Mouse (Mus musculus) heart, adult 2 months (tissue): ENCODE results near the gene Ell.

Experiments used
- CTCF ChIP-seq: fragments of 200-600 bp; IDR thresholded peaks from 2 replicates; pipeline ENCODE4 v1.8.1; 2022; ENCODE audit warnings: antibody characterized with exemption, mild to moderate bottlenecking, moderate library complexity
- EP300 ChIP-seq: fragments of 200-500 bp; IDR thresholded peaks from 2 replicates; pipeline ENCODE4 v1.6.1; 2011; ENCODE audit warnings: low read depth, low read length, control low read depth; ENCODE audit not compliant: insufficient read depth
- POLR2A ChIP-seq: fragments of 200-500 bp; IDR thresholded peaks from 2 replicates; pipeline ENCODE4 v1.6.1; 2011; ENCODE audit warnings: mild to moderate bottlenecking, low read depth, low read length, control low read depth; ENCODE audit not compliant: insufficient read depth

- no peak for TF ChIP-seq CTCF
- no peak for TF ChIP-seq POLR2A
- TF ChIP-seq EP300: no peak
Measured at GRCm38 (mm10) chr8:70546412-70546811, 7.2 kb downstream of the Ell start.
